Mouse (Mus musculus) spleen, adult 2 months (tissue): ENCODE results near the gene Rps6ka4.

Source experiments
- CTCF ChIP-seq: fragments of 200-500 bp; IDR thresholded peaks from 2 replicates; pipeline ENCODE4 v1.5.1; 2011; ENCODE audit warnings: mild to moderate bottlenecking, inconsistent platforms; ENCODE audit not compliant: insufficient read depth, insufficient read length, insufficient replicate concordance; ENCODE audit errors: extremely low read depth
- POLR2A ChIP-seq: fragments of 200-500 bp; IDR thresholded peaks from 2 replicates; pipeline ENCODE4 v1.6.1; 2011; ENCODE audit warnings: low read depth, low read length, inconsistent platforms

DNA sequence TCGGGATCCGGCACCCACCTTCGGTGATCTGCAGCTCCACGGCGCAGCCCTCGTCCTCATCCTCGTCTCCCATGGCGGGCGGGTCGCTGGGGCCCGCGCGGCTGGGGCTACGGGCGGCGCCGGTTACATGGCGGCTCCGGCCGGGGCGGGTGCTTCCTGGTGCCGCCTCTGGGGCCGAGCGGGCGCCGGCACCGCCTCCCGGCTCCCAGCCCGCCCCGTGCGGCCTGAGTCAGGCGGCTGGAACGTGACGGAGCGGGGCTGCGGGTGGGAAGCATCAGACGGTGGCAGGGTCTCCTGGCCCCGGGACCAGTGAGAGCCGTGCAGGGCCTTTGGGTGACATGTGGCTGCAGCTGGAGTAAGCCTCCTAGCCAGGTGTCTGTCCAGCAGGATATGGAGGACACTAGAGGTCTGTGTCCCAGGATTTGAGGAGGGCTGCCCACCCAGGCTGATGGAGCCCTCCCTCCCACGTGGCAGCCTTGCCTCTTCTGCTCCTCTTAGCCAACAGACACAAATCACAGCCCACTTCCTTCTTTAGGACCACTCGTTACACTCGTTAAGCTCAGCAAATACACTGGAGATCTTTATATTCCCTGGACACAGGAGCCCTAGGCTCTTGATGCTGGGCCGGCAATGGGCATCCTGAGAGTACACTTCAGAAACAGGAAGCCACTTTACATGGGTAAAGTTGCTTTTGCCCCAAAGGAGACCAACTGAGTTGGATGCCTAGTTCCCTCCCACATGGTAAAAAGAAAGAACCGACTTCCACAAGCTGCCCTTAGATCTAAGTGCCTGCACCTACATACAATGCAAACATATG is at the start of gene Rps6ka4:
- TF ChIP-seq POLR2A (peak; percentile 7), CTCF (no peak)
